Mouse (Mus musculus) embryonic facial prominence, embryonic 15.5 days (tissue): Measurements from ENCODE around the gene Gm20388. TPM values are rescaled to one million over a fixed set of nuclear protein-coding genes. Genes with fewer than 3 reads are reported as not detected.
A peak's percentile ranks its signal among the peaks of the same experiment; 100 is the strongest.

ENCODE experiments used
- ATAC-seq: fragments of 200-750 bp; cut with Nextera tagmentation; 2 replicates; pipeline ENCODE4 v1.8.0; 2017; ENCODE audit warnings: low read depth, moderate TSS enrichment; ENCODE audit not compliant: insufficient number of reproducible peaks, low FRiP score, low TSS enrichment
- H3K27ac ChIP-seq: fragments of 300-500 bp; sonication (generic); replicated peaks from 2 replicates; pipeline ENCODE4 v1.5.1; 2015; ENCODE audit warnings: mild to moderate bottlenecking, inconsistent platforms
- H3K27me3 ChIP-seq: fragments of 300-500 bp; sonication (generic); 2 replicates; pipeline ENCODE4 v1.6.1; 2015; ENCODE audit warnings: inconsistent platforms
- H3K36me3 ChIP-seq: fragments of 300-500 bp; sonication (generic); 2 replicates; pipeline ENCODE4 v1.6.1; 2015; ENCODE audit warnings: mild to moderate bottlenecking, inconsistent platforms
- H3K4me1 ChIP-seq: fragments of 300-500 bp; sonication (generic); 2 replicates; pipeline ENCODE4 v1.6.1; 2015; ENCODE audit warnings: inconsistent platforms
- H3K4me2 ChIP-seq: fragments of 300-500 bp; sonication (generic); replicated peaks from 2 replicates; pipeline ENCODE4 v1.6.1; 2015; ENCODE audit warnings: mild to moderate bottlenecking, inconsistent platforms
- H3K4me3 ChIP-seq: fragments of 300-500 bp; sonication (generic); replicated peaks from 2 replicates; pipeline ENCODE4 v1.5.1; 2015; ENCODE audit warnings: mild to moderate bottlenecking, inconsistent platforms
- H3K9ac ChIP-seq: fragments of 300-500 bp; sonication (generic); 2 replicates; pipeline ENCODE4 v1.6.1; 2015; ENCODE audit warnings: inconsistent platforms
- H3K9me3 ChIP-seq: fragments of 300-500 bp; sonication (generic); replicated peaks from 2 replicates; pipeline ENCODE4 v1.6.1; 2016; ENCODE audit warnings: inconsistent platforms
- WGBS: fragments of 180-500 bp; shearing (Covaris S2); methylation state at CpG from one replicate; pipeline ENCODE4 v1.1.7; 2015; 5-methylcytosine and 5-hydroxymethylcytosine counted together
- polyA plus RNA-seq: library from polyadenylated mRNA; unstranded; fragments of >200 nt; fragmentation: Nextera tagmentation; extraction: Ambion mirVana; gene quantifications from 2 replicates; pipeline ENCODE4 v1.2.1, GENCODE M21; 2015

Gene Gm20388
- polyA plus RNA-seq, 1 experiment from 2014 or later = 8.0 TPM

DNA sequence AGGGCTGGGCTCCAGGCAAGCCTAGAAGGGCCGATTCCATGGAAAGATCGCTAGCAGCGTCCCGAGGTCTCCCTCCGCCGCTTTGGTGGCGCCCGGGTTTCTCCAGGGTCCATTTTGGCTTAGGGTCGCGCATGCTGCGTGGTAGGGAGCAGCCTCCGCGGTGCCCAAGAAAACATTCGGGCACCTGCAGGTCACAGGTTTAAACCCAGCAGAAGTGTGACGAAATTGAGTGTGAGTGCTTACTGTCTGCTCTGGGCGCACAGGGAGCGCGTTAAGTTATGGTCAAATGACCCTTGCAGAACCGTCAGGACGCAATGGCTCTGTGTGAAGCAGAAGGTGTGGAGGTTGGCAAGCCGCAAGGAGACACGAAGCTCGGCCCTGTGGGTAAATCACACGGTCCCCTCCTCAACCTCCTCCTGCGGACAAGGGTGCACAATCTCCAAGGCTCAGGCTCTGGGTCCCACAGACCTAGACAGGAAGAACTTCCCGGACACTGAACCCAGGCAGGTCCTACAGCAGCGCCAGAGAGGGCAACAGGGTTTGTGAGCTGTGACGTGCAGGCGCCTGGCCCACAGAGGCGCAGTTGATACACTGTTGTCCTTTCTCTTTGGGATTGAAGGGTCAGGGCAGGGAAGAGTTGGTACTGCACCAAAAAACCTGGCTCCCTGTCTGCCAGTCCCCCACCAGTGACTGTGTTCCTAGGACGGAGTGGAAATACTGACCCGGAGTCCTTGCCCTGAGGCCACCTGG is 1179.2 kb downstream of the Gm20388 start:
- H3K4me3 ChIP-seq = peak overlapping the region; percentile 2; the same call in 1 of the 2 replicates
- no peaks in the 10 kb centered on the region for H3K9me3 ChIP-seq
- ATAC-seq = no peak
- H3K9ac ChIP-seq = no peak overlapping the region
- peaks cover 91% of the 10 kb centered on the region for H3K27me3 ChIP-seq
- peaks cover 23% of the 10 kb centered on the region for H3K4me1 ChIP-seq
- no peak overlapping the region for H3K27ac ChIP-seq
- H3K36me3 ChIP-seq = no peaks in the 10 kb centered on the region
- 7% methylated on average over 32 of the region's 32 CpGs for WGBS
- H3K4me2 ChIP-seq = peak overlapping the region; percentile 17; the same call in 1 of the 2 replicates

DNA sequence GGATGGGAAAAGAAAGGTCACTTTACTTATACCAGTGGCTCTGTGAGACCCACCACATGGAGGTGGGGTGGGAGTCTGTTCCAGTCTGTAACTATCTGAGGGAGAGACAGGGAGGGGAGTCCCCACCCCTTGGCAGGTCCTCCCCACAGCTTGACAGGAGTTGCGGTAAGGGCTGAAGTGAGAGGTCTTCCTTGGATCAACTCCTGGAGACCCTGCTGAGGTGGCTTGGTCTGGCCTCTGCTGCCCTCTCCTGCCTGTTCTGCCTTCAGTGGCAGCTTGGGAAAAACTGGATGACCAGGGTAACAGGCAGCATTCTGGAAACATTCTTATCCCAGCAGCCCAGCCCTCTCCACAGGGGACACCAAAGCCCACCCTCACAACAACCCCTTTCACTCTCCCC is 1180.1 kb downstream of the Gm20388 start:
- no peaks in the 10 kb centered on the region for H3K9me3 ChIP-seq
- no peak overlapping the region for H3K4me2 ChIP-seq
- no peaks in the 10 kb centered on the region for H3K36me3 ChIP-seq
- WGBS = 0% methylated on average over 1 of the region's 1 CpGs
- ATAC-seq = no peak
- H3K27me3 ChIP-seq = peaks cover 82% of the 10 kb centered on the region
- peaks cover 19% of the 10 kb centered on the region for H3K4me1 ChIP-seq
- no peak overlapping the region for H3K27ac ChIP-seq
- H3K4me3 ChIP-seq = no peak overlapping the region
- no peak overlapping the region for H3K9ac ChIP-seq

DNA sequence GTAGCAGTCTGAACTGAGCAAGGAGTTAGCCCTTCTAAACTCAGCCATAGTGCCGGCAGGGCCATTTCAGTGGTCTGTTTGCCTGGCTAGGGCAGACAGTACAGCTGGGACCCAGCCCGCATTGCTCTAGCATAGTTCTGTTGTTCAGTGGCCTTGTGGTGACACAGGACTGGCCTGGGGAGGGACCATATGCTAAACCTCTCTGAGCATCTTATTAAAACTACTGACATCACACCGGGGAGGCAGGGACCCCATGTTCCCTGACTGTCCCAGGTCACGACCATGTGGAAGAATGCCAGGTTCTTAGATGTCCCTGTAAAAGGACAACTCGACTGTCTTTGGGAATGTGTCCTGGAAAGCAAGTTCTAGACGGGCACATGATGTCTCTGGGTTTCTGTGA is 1181.5 kb downstream of the Gm20388 start:
- no peak overlapping the region for H3K4me3 ChIP-seq
- 27% methylated on average over 6 of the region's 6 CpGs for WGBS
- no peak for ATAC-seq
- H3K36me3 ChIP-seq = peaks cover 2% of the 10 kb centered on the region
- H3K9me3 ChIP-seq = no peaks in the 10 kb centered on the region
- no peak overlapping the region for H3K27ac ChIP-seq
- H3K4me1 ChIP-seq = peaks cover 19% of the 10 kb centered on the region
- H3K4me2 ChIP-seq = no peak overlapping the region
- H3K9ac ChIP-seq = no peak overlapping the region
- H3K27me3 ChIP-seq = peaks cover 67% of the 10 kb centered on the region

DNA sequence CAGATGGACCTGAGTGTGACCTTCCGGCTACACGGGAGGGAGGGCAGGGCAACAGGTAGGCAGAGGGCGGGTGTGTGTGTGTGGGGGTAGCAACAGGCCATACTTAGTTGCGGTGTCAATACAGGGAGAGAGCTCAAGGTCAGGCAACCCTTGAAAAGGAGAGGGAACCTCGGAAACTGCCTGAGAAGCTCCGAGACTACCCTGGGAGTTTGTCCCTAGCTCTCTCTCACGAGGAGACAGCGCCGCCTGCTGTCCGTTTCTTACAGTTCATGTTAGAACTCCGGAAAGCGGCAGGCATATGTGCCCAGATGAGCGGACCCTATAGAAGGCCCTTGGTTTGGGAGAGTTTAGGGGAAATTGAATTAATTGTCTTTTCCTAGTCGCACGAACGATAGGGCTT is 1182.0 kb downstream of the Gm20388 start:
- H3K27me3 ChIP-seq = peaks cover 62% of the 10 kb centered on the region
- H3K27ac ChIP-seq = no peak overlapping the region
- WGBS = 3% methylated on average over 16 of the region's 16 CpGs
- H3K4me3 ChIP-seq = no peak overlapping the region
- no peaks in the 10 kb centered on the region for H3K9me3 ChIP-seq
- H3K9ac ChIP-seq = no peak overlapping the region
- no peak for ATAC-seq
- H3K36me3 ChIP-seq = peaks cover 7% of the 10 kb centered on the region
- no peak overlapping the region for H3K4me2 ChIP-seq
- H3K4me1 ChIP-seq = peaks cover 19% of the 10 kb centered on the region

DNA sequence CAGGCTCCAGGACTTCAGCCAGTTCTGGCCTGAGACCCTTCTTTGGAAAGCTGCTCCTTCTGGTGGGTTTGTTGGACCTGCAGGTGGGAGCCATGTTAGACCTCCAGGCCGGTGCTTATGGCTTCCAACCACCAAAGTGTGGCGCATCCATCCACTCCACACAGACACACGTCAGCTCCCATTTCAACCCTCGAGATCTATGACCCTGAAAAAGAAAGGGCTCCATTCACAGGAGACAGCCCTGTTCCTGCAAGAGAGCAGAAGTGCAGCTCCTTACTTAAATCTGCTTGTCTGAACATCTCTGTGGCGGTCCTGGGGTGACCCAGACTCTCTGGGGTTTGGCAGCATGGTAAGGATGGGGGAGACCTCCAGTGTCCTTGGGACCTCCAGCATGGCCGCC is 1182.9 kb downstream of the Gm20388 start:
- Histone ChIP-seq H3K4me1 (peaks cover 19% of the 10 kb centered on the region), H3K27me3 (peaks cover 54% of the 10 kb centered on the region), H3K4me2 (no peak overlapping the region), H3K9ac (no peak overlapping the region), H3K27ac (no peak overlapping the region), H3K4me3 (no peak overlapping the region), H3K9me3 (no peaks in the 10 kb centered on the region), H3K36me3 (peaks cover 16% of the 10 kb centered on the region)
- no peak for ATAC-seq
- WGBS = 49% methylated on average over 6 of the region's 6 CpGs

DNA sequence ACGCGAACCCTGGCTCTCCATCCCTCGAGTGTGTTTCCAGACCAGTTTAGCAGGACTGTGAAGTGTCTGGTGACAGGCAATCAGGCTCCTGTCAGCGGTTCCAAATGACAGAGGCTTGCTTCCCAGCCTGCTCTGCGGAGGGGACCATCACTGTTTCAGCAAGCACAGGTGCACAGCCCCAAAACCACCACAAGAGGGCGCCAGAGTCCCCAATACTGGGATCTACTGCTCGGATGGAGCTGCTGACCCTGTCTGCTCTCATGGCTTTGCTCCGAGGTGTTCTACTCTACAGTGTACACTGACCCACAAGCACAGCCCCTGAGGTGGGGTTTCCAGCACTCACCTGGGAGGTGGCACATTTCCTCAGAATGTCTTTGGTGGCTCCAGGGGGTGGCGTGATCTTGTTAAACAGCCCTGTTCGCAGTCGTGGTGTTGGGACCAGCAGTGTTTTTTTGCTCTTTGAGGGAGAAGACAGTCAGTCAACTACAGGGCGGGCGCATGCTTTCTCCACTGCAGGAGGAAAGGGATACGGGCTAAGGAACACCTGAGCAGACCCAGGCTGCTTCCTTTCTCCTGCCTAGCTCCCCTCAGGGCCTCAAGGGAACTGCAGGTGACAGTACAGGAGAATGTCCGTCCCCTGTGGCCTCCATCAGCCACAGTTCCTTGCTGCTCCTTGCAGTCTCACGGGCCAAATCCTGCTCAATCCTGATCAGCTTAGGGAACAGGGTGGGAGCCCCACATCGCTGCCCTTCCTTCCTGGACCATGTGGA is 1193.6 kb downstream of the Gm20388 start:
- WGBS = 48% methylated on average over 17 of the region's 17 CpGs
- Histone ChIP-seq H3K9ac (no peak overlapping the region), H3K27ac (no peak overlapping the region), H3K36me3 (peaks cover 61% of the 10 kb centered on the region), H3K27me3 (no peaks in the 10 kb centered on the region), H3K4me2 (no peak overlapping the region), H3K4me1 (peaks cover 22% of the 10 kb centered on the region), H3K9me3 (no peaks in the 10 kb centered on the region), H3K4me3 (no peak overlapping the region)
- ATAC-seq = no peak

DNA sequence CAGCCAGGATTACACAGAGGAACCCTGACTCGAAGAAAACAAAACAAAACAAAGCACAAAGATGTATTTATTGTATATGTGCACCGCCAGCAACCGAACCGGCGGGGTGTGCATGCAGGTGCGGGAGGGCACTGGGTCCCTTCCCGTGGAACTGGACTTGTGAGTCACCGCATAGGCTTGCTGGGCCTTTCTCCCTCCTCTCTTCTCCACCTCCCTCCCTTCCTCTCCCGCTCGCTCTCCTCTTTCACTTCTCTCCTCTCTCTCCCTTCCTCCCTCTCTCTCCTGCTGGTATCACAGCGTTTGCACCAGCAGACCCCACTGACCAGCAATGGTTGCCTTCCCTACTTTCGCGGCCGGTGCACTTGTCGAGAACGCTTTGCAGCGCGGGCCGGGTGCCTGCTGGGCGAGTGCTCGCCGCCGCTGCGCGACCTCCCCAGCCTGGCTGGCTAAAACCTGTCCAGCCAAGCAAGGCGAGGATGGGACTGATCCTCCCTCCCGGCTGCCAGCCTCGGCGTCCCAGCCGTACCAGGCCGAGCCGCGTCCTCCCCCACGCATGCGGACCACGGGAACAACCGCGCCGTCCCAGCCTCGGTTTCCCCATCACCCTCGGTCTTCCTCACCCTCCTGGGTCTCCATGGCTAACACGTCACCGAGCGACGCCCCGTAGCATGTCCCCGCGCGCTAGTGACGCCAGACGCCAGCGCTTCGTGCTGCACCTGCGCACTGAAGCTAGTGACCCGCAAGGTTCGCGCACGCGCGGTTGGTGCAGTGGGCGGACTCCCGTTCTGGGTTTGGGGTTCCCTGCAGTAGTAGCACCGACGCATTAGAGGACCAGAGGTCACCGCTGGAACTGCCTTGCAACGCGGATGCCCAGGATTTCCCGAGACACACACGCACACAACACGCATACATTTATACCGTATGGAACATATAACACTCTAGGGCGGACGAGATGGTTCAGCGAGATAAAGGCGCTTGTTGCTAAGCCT is 1197.3 kb downstream of the Gm20388 start, which contains the start of gene Mthfsd:
Gene Mthfsd (minus strand): TSS at position 725 of the 989 bp plus-strand sequence.
- peak; percentile 87 for ATAC-seq
- under 1% methylated on average over 75 of the region's 75 CpGs for WGBS
- peak within 1 kb of the TSS; percentile 76 for H3K27ac ChIP-seq
- peaks cover 23% of the 10 kb centered on the region for H3K4me1 ChIP-seq
- H3K36me3 ChIP-seq = peaks cover 25% of the 10 kb centered on the region
- peak within 1 kb of the TSS; percentile 98 for H3K4me3 ChIP-seq
- no peaks in the 10 kb centered on the region for H3K9me3 ChIP-seq
- H3K27me3 ChIP-seq = peaks cover 8% of the 10 kb centered on the region
- H3K4me2 ChIP-seq = peak within 1 kb of the TSS; percentile 83
- peak within 1 kb of the TSS; percentile 98 for H3K9ac ChIP-seq

DNA sequence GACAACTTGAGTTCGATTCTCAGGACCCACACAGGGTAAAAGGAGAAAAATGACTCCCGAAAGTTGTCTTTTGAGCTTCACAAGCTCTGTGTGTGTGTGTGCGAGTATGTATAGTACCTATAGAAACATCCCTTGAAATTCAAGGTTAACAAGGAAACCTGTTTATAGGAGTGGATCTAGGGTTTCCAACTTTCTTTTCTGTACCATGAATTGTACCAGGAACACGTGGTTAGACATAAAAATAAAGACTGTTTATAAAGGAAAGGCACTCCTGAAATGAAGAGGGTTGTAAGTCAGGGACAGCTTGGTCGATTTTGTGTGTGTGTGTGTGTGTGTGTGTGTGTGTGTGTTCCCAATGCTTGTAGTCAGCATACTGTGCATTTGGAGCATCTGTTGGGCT is 1198.0 kb downstream of the Gm20388 start:
- ATAC-seq = no peak
- Histone ChIP-seq H3K4me3 (peak overlapping the region; percentile 98), H3K27ac (0 out of 2 replicates have a peak overlapping the region, but pooled peaks have one; percentile 76), H3K36me3 (peaks cover 19% of the 10 kb centered on the region; the same call in 1 of the 2 replicates), H3K9me3 (no peaks in the 10 kb centered on the region), H3K9ac (peak overlapping the region; percentile 98), H3K27me3 (peaks cover 11% of the 10 kb centered on the region), H3K4me2 (peak overlapping the region; percentile 83), H3K4me1 (peaks cover 28% of the 10 kb centered on the region)
- 7% methylated on average over 5 of the region's 5 CpGs for WGBS

DNA sequence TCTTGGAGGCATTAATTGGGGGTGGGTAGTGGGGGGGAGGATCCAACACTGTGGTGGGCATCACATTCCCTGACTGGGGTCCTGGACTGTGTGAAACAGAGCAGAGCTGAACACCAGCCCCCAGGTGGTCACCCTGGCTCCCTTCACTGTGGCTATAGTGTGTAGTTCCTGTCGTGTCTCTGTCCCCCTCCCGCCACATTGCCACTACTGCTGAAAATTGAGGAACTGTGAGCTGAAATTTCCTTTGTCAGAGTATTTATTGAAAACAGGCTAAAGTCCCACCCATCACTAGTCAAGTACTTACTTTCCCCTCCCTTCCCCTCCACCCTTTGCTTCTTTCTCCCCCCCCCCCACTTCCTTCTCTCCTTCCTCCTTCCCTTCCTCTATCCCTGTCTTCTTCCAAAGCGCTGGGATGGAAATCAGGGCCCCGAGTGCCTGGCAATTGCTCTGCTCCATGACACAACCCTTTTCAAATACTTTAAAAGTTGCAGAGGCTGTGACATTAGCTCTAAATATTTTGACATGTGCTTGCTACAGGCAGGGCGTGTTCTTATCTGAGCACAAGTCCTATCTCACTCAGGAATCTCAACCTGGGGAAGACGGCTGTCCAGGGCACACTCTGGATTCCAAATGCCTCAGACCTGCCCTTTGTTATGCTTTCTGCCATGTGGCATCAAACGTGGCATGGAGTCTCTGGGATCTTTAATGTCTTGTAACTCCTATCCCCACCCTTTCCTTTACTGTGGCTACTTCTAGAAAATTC is 1200.7 kb downstream of the Gm20388 start:
- Histone ChIP-seq H3K27ac (no peak overlapping the region), H3K27me3 (peaks cover 35% of the 10 kb centered on the region), H3K4me3 (no peak overlapping the region), H3K9ac (no peak overlapping the region), H3K36me3 (peaks cover 2% of the 10 kb centered on the region; the same call in 1 of the 2 replicates), H3K9me3 (no peaks in the 10 kb centered on the region), H3K4me2 (no peak overlapping the region), H3K4me1 (peaks cover 32% of the 10 kb centered on the region)
- no peak for ATAC-seq
- WGBS = 40% methylated on average over 7 of the region's 7 CpGs

DNA sequence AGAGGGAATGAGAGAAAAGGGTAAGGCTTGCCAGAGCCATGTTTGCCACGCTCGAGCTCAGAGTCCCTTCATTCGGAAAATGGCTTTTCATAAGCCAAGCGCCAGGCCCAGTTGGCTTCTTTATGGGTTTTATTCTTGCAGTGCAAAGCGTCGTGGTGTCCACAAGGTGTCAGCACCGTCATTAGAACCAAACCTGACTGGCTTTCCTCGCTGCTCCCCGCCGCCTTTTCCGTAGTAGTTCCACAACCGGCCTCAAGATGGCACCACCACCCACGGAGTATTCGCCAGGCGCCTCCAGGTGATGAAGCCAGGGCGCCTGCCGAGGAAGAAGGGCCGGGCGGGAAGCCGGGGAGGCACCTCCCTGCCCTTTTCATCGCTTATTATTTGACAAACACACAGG is 1202.6 kb downstream of the Gm20388 start:
- no peak overlapping the region for H3K4me2 ChIP-seq
- no peak for ATAC-seq
- no peak overlapping the region for H3K27ac ChIP-seq
- H3K4me3 ChIP-seq = no peak overlapping the region
- H3K9ac ChIP-seq = no peak overlapping the region
- 1% methylated on average over 21 of the region's 21 CpGs for WGBS
- H3K9me3 ChIP-seq = no peaks in the 10 kb centered on the region
- peaks cover 54% of the 10 kb centered on the region for H3K27me3 ChIP-seq
- peaks cover 36% of the 10 kb centered on the region for H3K4me1 ChIP-seq
- H3K36me3 ChIP-seq = no peaks in the 10 kb centered on the region
